Mouse (Mus musculus): ENCODE measurements around the gene Zmynd15.
"Not testable (repeated sequence)": the region's sequence is repeated elsewhere in the genome, so short reads cannot be mapped to it uniquely, and the experiment has no call there.

Zmynd15 gene

DNA sequence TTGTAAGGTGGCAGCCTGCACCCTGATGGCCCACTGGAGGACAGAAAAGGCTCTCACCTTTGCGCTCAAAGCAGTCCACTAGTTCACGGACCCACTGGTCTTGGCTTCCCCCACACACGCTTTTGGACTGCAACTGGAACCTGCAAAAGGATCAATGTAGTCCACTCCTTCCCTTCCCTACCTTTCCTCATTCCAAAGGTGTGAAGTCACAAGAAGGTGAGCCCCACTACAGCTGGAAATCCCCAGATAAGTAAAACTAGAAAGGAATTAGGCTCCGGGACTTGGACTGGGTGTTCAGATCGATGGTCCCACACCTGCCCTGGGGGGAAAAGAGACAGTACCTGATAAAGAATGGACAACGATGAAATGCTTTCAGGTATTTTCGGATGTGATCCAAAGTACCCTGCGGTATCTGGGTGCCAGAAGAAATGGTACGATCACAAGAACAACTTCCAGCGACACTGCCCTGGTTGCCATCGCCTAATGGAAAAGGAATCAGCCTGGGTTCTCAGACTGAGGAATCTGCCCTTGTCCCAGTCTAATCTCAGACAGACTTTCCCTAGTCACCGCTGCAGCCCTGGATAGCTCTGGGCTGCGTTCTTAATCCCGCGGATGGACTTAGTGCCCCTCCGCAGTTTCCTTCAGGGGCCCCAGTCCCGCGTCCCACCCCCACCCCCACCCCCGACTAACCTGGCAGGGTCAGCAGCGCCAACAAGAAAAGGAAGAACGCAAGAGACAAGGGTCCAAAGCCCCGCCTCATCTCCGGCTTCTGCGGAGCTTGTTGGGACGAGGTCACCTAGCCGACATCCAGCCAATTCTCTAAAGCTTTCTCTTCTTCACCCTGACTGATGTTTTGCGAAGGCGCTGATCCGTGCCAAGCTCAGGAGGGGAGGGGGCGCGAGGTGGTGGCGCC is at the start of gene Zmynd15:
Gene Zmynd15 (plus strand): TSS at position 746 of the 913 bp plus-strand sequence.
- CTCF ChIA-PET: no interaction called here

DNA sequence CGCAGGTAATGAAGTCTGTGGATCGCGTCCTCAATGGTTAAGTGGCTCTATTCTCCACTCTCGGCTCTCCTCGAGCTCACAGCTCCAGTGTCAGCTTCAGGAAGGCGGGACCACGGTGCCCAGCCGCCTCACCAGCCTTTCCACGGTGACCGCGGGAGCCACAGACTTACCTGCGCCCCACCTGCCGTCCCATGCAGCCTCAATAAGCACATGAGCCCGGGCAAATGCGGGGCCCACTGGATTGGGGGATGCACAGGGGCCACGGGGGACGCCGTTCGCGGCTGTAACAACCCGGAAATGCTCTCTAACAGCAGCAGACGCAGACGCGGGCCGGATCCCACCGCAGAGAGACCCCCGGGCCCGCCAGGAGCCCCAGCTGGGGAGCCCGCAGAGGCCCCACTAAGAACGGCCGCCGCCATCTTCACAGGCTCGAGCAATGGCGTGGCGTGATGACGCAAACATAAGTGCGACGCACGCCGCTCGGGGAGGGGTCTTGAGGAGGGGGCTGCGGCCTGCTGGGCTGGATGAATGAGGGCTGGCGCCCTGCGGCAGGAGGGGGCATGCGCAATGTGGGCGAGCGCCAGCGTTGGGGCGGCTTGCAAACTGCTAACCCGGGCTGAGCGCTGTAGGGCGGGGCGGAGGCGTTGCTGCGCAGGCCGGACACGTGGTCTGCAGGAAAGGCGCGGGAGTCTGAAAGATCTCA is 49.5 kb upstream of the Zmynd15 start, which contains the start of gene Pelp1:
Gene Pelp1 (minus strand): TSS at position 438 of the 703 bp plus-strand sequence.
- CTCF ChIA-PET: interaction anchor here (0.7 kb wide), 1 partner anchor 40 kb away, joined by 3 read pairs; no protein-coding TSS in a partner anchor

GRCm38 (mm10) chr11:70410297-70410643 is 49.0 kb upstream of the Zmynd15 start:
- CTCF ChIA-PET: interaction anchor here (0.7 kb wide), 1 partner anchor 40 kb away, joined by 3 read pairs; no protein-coding TSS in a partner anchor

DNA sequence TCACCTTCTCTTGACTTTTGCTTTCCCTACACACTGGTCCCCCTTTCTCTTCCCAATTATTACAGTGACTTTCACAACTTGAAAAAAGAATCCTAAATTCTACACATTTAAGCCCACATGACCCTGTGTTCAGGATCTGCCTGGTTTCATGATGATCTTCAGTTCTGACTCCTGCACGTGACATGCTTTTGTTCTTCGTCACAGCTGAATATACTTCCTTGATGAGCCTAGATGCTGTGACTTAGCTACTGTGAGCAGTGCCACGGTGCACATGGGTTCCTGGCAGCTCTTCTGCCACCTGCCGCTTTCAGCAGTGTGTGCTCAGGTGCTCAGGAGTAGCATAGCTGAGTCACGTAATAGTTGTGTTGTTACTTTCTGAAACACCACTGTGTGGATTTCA is 46.6 kb upstream of the Zmynd15 start:
- CTCF ChIA-PET: interaction anchor here (1.1 kb wide), 1 partner anchor 108 kb away, joined by 4 read pairs; no protein-coding TSS in a partner anchor

- CTCF ChIA-PET: interaction anchor here (0.7 to 1.0 kb wide), 3 partner anchors 21 to 216 kb away, joined by 3 to 5 read pairs (median 4); no protein-coding TSS in a partner anchor
Measured at GRCm38 (mm10) chr11:70413961-70414360, 45.3 kb upstream of the Zmynd15 start.

- CTCF ChIA-PET: no interaction called here
Measured at GRCm38 (mm10) chr11:70418199-70418598, 41.0 kb upstream of the Zmynd15 start.

DNA sequence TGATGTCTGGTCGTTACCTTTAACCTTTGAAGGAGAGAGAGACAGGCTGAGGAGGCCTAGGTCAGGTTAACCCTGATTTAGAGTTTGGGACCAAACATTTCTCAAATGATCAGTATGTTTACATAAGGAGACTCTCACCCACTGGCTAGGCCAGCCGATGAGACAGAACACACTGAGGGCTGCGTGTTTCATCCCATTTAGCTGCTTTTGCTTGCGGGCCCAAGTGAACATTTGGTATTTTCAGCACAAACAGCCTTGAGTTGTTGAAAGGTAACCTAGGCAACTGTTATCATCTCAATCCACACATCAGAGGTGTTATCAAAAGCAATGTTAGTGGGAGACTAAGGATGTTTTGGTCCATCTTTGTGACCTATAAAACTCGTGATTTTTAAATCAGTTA is 39.7 kb upstream of the Zmynd15 start:
- CTCF ChIA-PET: no interaction called here

DNA sequence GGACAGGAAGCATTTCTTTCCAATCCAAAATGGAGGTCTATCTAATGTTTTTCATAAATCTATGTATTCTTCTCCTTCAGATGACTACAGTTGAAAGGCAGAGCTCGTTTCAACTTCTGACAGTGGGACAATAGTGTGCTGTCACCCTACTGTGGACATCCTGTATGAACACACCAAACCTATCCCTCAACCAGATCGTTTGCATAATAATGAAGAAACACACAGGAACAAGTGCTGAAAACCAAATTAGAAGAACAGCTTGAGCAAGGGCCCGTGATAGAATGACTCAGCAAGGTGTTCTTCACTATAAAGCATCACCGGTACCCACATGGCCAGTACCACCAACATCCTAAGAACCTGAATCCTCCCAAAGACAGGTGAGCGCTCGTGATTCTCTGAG is 32.6 kb upstream of the Zmynd15 start:
- CTCF ChIA-PET: not testable (repeated sequence)

DNA sequence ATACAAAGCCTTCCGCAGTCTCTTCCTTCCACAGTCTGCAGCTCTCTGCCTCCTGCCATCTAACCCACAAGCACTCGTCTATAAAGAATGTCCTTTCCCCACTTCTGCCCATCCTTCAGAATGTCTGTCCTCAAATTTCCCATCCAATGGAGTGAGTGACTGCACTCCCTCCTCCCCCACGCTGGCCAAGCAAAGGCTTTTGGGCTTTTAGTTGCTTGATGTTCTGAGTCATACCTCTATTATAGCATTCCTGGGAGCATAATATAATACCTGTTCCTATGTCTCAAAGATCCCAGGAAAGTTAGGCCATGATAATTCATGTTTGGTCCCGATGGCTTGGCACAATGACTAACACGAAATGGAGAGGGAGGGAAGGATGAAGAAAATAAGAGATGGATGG is 27.7 kb upstream of the Zmynd15 start:
- CTCF ChIA-PET: interaction anchor here (0.6 to 0.7 kb wide), 2 partner anchors 75 to 320 kb away, joined by 3 to 7 read pairs; no protein-coding TSS in a partner anchor

DNA sequence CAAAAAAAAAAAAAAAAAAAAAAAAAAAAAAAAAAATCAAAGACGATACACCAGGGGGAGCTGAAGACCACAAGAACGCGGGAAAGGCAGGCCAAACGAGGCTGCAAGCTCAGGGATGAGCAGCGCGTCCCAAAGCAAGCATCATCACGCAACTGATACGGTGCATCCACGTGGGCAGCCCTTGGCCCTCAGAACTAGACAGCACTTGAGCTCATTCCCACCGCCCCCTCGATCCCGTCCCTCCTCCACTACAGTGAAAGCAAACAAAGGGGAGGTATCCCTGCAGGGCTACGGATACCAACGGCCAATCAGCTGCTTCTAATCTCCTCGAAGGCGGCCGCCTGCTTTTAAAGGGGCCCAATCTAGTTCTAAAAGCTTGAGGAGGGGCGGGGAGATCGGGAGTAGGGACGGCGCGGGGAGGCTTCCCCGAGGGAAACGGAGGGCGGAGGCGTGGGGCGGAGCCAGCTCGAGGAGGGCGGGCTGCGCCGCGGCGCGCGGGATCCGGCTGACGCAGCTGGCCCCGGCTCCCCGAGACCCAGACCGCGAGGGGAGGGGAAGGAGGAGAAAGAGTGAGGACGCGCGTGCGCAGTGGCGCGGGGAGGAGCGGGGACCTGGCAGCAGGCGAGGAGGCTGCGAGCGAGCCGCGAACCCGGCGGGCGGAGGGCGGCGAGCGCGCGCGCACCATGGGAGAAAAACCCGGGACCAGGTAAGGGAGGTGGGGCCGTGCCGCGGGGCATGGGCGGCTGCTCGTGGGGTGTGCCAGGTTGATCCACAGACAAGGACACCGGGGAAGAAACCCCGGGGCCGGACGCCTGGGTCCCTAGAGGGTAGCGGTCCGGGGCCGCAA is 27.0 kb upstream of the Zmynd15 start, which contains the start of gene Arrb2:
Gene Arrb2 (plus strand): TSS at position 588 of the 847 bp plus-strand sequence.
- CTCF ChIA-PET: interaction anchor here (0.5 to 1.1 kb wide), 5 partner anchors 74 to 319 kb away, joined by 3 to 7 read pairs (median 3); no protein-coding TSS in a partner anchor

GRCm38 (mm10) chr11:70432895-70433568 is 26.2 kb upstream of the Zmynd15 start:
- CTCF ChIA-PET: interaction anchor here (0.5 to 1.1 kb wide), 3 partner anchors 75 to 96 kb away, joined by 3 read pairs; no protein-coding TSS in a partner anchor

- CTCF ChIA-PET: interaction anchor here (0.7 kb wide), 1 partner anchor 95 kb away, joined by 3 read pairs; no protein-coding TSS in a partner anchor
Measured at GRCm38 (mm10) chr11:70433569-70433943, 25.7 kb upstream of the Zmynd15 start.

GRCm38 (mm10) chr11:70433951-70434350 is 25.3 kb upstream of the Zmynd15 start:
- CTCF ChIA-PET: interaction anchor here (0.7 kb wide), 1 partner anchor 94 kb away, joined by 3 read pairs; no protein-coding TSS in a partner anchor

GRCm38 (mm10) chr11:70435476-70435875 is 23.8 kb upstream of the Zmynd15 start:
- CTCF ChIA-PET: no interaction called here

GRCm38 (mm10) chr11:70437426-70437825 is 21.8 kb upstream of the Zmynd15 start:
- CTCF ChIA-PET: interaction anchor here (0.5 kb wide), 1 partner anchor 902 kb away, joined by 3 read pairs; no protein-coding TSS in a partner anchor

GRCm38 (mm10) chr11:70438728-70439374 is 20.4 kb upstream of the Zmynd15 start:
- CTCF ChIA-PET: no interaction called here

GRCm38 (mm10) chr11:70440637-70441036 is 18.6 kb upstream of the Zmynd15 start:
- CTCF ChIA-PET: no interaction called here

GRCm38 (mm10) chr11:70441882-70442281 is 17.4 kb upstream of the Zmynd15 start:
- CTCF ChIA-PET: no interaction called here

DNA sequence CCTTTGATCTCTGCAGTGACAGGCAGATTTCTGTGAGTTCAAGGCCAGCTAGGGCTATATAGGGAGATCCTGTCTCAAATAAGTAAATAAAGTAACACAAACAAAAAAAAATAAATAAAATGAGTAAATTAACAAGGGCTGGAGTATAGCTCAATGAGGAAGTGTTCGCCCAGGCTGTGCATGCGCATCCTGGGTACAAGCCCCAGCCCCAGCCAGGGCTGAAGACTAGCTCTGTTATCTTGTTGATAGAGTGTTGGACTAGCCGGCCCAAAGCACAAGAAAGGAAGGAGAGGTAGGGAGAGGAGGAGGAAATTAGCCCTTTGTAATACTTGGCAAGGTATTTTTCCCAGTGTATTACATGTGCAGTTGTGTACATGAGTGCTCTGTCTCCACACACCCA is 15.3 kb upstream of the Zmynd15 start:
- CTCF ChIA-PET: interaction anchor here (0.6 kb wide), 1 partner anchor 236 kb away, joined by 5 read pairs; no protein-coding TSS in a partner anchor

DNA sequence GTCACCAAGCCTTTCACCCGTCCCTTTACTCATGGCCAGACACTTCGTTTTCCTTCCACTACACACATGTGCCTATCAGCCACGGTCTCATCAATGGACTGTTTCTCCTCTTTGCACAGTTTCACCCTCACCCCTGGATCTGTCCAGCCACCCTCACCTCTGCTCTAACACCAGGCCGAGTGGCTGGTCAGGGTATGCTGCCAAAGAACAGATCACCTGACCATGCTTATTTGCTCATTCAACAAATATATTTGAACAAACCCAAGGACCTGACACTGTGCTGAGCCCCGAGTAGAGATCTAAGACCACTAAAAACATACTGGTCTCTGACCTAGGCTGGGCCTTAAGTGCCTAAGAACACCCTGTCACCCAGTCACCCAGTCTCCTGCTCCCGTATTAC is 14.6 kb upstream of the Zmynd15 start:
- CTCF ChIA-PET: no interaction called here

Measured in spleen, embryonic (tissue).